Mouse (Mus musculus) yolk sac, embryonic 10.5 days (tissue): Measurements from ENCODE around the gene Ttc12.

Experiments used
- DNase-seq: peaks from one replicate; pipeline ENCODE4 v3.0.0-alpha.2; 2017; ENCODE audit warnings: low spot score

Gene Ttc12

DNA sequence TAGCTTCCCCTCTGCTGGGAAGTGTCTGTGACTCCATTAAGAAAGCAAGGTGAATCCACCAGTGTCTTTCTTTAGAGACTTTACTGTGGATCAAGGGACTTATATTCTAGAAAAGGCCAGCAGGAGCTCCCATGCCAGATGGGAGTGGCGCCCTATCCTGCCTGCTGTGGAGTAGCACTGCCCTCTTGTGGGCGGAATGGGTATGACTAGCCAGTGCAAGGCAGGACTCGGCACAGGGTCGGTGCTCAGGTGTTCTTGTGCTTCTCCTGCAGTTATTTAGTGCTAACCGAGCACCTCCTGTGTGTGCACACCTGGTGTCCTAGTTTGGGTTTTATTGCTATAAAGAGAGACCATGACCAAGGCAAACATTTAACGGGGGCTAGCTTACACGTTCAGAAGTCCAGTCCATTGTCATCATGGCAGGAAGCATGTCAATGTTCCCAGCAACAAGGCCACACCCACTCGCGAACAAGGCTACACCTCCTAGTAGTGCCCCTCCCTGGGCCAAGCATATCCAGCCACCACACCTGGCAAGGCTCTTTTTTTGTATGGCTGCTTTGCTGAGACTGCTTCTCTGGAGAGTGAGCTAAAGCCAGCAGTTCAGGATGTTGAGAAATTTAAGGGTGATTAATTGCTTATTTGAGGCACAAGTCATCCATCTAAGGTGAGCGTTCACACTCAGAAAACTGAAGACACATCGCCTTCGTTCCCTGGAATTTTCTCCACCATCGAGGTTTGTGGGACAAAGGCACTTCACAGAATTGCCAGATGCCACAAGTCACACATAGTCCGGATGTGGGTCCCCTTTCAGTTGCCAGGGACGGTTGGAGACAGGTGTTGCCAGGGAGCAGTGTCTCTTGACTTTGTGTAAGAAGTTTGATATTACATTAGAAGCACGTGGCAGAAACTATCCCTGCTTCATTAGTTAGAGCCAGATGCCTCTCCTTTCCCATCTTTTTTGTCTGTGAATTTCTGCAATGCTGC lies 3.2 kb upstream of the Ttc12 start:
- peak; percentile 57 for DNase-seq

GRCm38 (mm10) chr9:49488258-49488657 lies 2.2 kb upstream of the Ttc12 start:
- no peak for DNase-seq

GRCm38 (mm10) chr9:49487657-49487943 lies 1.6 kb upstream of the Ttc12 start:
- DNase-seq = no peak

GRCm38 (mm10) chr9:49486805-49487656 lies 1.0 kb upstream of the Ttc12 start:
- DNase-seq = no peak

DNA sequence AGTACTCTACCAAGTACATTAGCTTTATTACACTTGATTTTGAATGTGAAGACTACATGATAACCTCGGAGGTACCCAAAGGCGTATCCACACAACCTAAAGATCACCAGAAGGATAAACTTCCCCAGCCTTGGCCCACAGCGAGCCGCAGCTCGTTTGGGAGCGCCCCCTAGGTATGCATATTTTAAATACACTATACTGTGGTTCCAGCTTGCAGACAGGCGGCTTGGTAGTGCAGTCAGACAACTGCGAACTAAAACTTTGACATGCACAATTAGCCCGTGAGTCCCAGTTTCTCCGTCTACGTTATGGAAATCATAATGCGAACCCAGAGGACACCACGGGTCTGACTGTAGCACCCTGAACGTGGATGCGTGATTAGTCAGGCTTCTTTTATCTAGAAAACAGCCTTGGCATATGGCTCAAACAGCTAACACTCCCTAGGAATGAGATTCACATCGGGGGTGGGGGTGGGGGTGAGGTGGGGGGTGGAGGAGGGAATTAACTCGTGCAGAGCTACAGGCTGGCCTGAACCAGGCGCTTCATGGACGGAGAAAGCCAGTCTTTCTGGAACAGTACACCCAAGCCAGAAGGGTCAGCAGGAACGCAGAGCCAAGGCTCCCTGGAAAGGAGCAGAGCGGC lies 654 bp downstream of the Ttc12 start:
- peak; percentile 33 for DNase-seq

DNA sequence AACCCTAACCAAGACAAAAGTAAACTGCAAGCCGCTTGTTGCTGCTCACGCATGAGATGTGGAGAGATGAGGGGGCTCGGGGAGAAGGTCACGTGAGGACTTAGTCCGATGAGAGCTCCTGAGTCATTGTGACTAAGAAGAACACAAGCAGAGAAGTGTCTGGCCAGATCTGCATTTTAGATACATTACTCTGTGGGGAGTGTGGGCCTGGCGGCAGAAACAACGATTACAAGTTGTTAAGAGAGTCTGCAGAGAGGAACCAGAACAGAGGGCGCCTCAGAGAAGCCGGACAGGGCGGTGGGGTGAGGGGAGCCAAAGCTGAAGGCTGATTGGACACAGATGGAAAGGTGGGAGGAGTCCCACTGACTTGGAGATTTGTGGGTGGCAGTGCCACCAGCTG lies 2.7 kb downstream of the Ttc12 start:
- no peak for DNase-seq

DNA sequence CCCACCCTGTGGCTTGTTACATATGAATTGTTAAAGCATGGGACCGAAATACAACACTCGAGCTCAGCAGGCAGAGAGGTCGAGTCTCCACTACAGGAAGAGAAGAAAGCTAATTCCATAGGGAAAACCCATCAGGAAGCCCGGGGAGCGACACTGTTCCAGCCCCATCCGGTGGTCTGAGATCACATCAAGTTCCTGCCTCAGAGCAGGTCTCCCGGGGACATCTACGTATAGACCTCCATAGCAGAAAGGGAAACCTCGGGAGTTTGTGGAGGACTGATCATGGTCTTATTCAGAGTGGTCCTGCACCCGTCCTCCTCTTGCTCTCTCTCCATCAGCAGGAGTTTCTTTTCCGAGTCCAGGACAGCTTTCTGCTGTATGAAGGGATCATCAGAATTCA lies 13.9 kb downstream of the Ttc12 start:
- DNase-seq = no peak

DNA sequence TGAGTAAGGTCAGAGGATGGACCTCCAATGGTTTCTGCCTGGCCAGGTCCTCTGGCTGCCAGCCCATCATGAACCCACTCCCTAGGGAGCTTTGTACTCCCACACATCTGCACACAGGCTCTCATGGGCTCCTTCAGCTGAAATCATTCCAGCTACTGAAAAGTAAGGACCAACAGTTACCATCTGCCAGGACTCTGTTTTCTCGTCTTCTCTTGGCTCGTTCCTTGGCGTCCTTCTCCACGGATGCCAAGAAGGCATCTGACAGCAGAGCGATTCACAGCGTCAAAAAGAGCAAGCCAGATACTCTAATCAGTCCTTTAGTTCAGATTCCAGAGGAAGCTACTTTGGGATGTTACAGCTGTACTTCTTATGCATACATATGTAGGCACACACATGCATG lies 15.1 kb downstream of the Ttc12 start:
- DNase-seq = no peak

- DNase-seq = no peak
Observed at GRCm38 (mm10) chr9:49470006-49470405, 16.0 kb downstream of the Ttc12 start.

DNA sequence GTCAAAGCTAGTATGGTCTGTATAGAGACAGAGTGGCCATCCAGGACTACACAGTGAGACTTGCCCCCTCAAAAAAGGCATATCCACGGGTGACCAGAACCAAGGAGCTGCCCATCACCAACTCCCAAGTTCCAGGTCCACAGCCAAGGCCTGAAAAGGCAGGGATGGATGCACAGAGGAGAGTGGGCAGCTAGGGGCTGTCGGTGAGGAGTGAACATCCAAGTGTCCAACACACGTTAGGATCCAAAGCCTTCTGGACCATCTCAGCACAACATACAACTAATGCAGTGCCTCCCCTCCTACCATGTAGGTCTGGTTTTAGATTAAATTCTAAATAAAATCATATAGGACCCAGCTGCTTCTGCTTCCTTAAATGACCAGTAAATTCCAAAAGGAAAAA lies 29.9 kb downstream of the Ttc12 start:
- no peak for DNase-seq

- DNase-seq = no peak
Observed at GRCm38 (mm10) chr9:49452396-49452795, 33.6 kb downstream of the Ttc12 start.

GRCm38 (mm10) chr9:49450491-49450890 lies 35.5 kb downstream of the Ttc12 start:
- no peak for DNase-seq

GRCm38 (mm10) chr9:49442621-49443020 lies 43.4 kb downstream of the Ttc12 start:
- DNase-seq = no peak

GRCm38 (mm10) chr9:49427478-49427877 lies 58.5 kb downstream of the Ttc12 start:
- DNase-seq = no peak

DNA sequence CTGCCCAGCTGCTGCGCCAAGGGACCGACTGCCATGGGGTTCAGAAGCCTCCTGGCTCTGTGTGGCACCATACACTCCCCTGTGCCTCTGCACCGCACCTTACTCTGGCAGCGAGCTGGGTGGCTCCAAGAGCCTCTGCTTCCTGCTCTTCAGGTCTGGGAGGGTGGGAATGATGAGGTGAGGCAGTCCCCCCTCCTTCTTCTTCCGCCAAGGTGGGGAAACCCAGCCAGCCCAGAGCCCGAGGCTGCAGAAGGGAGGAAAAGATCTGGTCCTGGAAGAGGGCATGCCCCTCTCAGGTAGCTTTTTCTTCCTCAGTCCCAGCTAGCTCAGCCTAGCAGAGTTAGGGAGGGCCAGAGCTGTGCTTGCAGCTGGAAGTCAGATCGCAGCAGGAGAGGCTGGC lies 59.1 kb downstream of the Ttc12 start, which contains the start of gene Ankk1:
TSS of gene Ankk1 (minus strand) at position 101 of the 400 bp plus-strand sequence.
- no peak for DNase-seq

DNA sequence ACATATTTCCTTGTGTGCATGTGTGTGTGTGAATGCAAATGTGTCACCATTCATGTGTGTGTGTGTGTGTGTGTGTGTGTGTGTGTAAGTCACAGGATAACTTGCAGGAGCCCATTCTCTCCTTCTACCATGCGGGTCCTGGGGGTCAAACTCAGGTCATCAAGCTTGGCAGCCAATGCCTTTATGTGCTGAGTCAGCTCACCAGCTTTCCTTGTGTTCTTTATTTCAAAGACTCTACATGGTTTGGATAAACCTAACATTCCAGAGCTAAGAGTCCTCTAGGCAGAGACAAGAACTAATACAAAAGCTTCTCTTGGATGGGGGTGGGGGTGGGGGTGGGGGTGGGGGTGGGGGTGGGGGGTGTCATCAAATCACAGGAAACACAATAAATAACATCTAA lies 60.4 kb downstream of the Ttc12 start:
- no peak for DNase-seq

GRCm38 (mm10) chr9:49423866-49424265 lies 62.2 kb downstream of the Ttc12 start:
- DNase-seq = no peak

GRCm38 (mm10) chr9:49410621-49411020 lies 75.4 kb downstream of the Ttc12 start:
- no peak for DNase-seq

GRCm38 (mm10) chr9:49407028-49407427 lies 79.0 kb downstream of the Ttc12 start:
- DNase-seq = no peak

GRCm38 (mm10) chr9:49403711-49404110 lies 82.3 kb downstream of the Ttc12 start:
- no peak for DNase-seq

DNA sequence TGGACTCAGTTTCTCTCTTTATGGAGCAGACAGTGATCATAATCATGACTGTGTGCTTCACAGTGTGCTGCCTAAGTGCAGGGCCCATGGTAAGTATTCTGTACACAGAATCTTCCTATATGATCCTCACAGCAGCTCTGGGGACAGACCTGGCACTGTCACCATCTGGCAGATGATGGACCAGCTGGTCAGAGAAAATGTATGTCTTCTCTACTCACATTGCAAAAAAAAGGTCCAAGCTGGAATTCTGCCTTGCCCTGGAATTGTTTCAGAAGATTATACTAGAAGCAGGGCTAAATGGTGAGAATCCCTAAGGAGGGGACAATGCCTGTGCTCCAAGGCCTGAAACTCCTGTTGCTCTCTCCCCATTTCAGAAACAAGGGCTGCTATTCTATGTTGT lies 90.0 kb downstream of the Ttc12 start:
- DNase-seq = no peak

GRCm38 (mm10) chr9:49392242-49392641 lies 93.8 kb downstream of the Ttc12 start:
- DNase-seq = no peak
